Mouse (Mus musculus) cerebellum, postnatal 4 days (tissue): ENCODE measurements around the gene Lgals4.

Experiments used
- DNase-seq, 2 experiments: peaks; one replicate each; pipeline ENCODE4 v3.0.0; 2022; ENCODE audit warnings: low spot score in 2 of 2, mixed read lengths in 1 of 2

Gene Lgals4

GRCm38 (mm10) chr7:28833723-28834347, at the start of gene Lgals4:
Lgals4 (plus strand) TSS chr7:28833854.
- no peak for DNase-seq

DNA sequence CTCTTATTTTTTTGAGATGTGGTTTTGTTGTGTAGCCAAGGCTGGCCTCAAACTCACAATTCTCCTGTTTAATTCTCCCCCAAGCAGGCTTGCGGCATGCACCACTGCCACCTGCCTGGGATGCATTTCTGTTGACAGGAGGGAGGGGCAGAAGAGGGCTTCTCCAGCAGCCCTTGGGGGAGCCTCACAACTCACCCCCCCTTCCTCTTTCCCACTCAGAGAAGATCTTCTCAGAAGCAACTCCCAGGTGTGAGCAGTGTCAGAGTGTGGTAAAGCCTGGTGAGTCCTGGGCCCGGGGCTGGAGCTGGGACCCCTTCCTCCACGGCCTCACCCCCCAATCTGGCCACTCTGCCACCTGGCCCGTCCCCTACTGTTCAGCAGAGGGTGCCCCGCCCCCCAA, 48.5 kb upstream of the Lgals4 start:
- DNase-seq = no peak

GRCm38 (mm10) chr7:28787884-28788283, 45.8 kb upstream of the Lgals4 start:
- no peak for DNase-seq

GRCm38 (mm10) chr7:28788307-28789195, 45.1 kb upstream of the Lgals4 start, which contains the start of gene Rinl:
Rinl (plus strand) TSS chr7:28788969.
- no peak for DNase-seq

GRCm38 (mm10) chr7:28789235-28789634, 44.4 kb upstream of the Lgals4 start:
- no peak for DNase-seq

DNA sequence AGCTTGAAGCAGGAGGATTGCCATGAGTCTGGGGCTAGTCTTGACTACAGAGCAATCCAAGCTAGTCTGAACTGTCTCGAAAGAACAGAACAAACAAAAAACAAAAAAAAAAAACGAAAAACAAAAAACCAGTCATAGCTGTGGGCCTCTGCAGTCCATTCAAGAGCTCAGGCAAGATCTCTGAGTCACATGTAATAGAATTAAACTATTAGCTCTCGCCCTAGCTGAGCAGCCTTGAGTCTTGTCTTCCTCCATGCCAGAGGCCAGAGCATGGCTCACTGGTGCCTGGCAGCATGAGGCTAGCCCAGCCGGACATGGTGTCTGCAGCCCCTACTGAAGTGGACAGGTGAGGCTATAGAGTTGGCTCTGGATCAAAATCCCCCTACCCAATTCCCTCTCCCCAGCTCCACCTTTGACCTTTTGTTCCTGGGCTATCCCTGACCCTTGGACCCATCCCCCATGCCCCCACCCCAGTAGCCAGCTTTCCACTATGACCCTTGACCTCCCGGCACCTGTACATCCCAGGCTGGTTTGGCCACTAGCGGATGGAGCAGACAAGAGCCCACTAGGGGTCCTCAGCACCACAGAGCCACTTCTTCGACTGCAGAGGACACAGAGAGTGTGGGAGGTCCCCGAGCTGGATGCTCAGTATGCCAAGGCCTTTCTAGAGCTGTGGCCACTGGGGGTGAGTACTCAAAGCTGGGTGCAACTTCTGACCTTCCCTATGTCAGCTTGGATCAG, 43.4 kb upstream of the Lgals4 start:
- no peak for DNase-seq

- no peak for DNase-seq
Observed at GRCm38 (mm10) chr7:28791706-28792105, 41.9 kb upstream of the Lgals4 start.

- no peak for DNase-seq
Observed at GRCm38 (mm10) chr7:28792391-28793185, 41.1 kb upstream of the Lgals4 start.

DNA sequence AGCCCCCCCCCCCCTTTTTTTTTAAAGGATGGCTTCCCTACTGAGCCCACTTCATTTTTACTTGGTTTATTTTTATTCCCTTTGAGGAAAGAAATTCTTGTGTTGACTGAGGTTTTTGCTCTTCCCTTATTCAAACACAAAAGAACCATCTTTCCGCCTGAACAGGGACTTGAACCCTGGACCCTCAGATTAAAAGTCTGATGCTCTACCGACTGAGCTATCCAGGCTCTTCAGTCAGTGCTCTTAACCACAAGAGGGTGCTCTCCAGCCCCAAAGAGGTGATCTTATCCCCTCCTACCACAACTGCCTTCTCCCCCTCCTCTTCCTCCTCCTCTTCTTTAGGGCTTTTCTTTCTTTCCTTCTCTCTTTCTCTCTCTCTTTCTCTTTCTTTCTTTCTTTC, 39.8 kb upstream of the Lgals4 start:
- DNase-seq = no peak

GRCm38 (mm10) chr7:28794496-28794895, 39.2 kb upstream of the Lgals4 start:
- DNase-seq = no peak

GRCm38 (mm10) chr7:28795832-28796231, 37.8 kb upstream of the Lgals4 start:
- DNase-seq = no peak

GRCm38 (mm10) chr7:28796562-28796975, 37.1 kb upstream of the Lgals4 start:
- peak; percentile 60 to 81 for DNase-seq

- no peak for DNase-seq
Observed at GRCm38 (mm10) chr7:28799994-28800393, 33.7 kb upstream of the Lgals4 start.

DNA sequence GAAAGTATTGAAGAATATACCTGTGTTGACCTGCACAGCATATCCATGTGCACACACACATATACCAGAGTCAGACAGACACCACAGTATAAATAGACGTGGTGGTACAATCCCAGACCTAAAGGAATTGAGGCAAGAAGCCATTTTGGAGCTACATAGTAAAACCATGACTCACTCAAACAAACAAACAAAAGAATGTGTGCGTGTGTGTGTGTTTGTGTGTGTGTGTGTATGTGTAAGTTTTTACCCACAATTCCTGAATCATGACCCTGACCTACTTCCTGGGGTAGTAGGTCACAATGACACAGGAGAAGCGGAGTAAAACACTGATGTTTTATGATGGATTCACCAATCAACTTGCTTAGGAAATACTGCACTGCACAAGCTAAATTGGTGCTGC, 32.2 kb upstream of the Lgals4 start:
- DNase-seq = no peak

DNA sequence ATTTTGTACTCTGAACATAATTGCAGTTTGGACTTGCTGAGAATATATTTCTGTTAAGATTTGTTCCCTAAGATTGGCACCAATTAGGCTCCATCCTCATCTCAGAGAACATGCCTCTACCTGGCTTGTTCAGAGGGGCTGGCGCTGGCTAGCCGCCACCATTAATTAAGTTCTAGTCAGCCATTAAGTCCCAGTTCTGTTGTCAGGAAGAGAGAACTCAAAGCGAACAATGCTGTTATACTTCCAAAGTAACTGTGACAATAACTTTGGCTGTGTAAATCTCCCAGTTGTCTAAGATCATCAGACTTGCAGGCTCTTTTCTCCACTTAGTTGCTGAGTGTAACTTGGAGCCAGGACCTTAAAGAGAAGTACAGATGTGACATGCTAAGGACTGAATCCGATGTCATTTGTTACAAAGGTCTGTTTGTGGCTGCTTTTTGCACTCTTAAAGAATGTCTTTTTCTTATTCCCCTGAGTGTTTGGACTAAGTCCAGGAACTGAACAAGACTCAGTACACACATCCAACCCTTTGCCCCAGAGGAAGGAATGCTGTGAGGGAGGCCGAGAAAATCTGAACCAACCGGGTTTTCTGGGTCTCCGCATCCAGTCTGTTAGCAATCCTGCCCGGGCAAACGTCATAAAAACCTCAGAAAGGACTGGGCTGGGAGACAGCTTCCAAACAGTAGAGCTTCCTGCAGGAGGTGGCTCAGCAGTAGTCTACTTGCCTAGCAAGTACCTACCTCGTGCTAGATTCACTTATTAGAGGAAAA, 31.6 kb upstream of the Lgals4 start:
- no peak for DNase-seq

DNA sequence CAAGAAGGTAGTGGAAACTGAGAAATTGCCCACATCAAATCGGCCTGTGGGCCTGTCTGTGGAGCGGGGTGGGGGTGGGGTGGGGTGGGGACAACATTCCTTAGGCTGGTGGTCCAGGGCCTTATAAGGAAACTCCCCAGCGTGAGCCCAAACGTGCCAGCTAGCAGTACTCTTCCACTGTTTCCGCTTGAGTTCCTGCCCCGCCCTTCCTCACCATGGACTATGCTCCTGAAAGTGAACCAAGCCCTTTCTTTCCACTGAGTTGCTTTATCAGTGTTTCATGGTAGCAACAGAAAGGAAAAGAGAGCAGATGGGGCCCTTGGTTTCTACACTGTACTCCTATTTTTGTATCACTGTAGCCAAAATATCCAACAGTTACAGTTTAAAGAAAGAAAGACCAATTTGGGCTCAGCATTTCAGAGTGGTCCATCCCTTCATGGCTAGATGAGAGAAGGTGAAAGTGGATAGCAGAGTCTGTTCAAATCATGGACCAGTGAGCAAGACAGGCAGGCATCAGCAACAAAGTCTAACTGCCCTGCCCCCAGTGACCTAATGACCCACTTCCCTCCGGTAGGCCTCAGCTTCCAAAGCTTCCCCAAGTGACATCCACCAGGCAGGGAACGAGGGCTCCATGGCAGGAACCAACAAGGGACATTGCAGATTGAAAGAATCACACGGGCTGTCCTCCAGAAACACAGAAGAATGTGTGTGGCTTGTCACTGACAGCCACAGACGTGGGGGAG, 30.6 kb upstream of the Lgals4 start:
- no peak for DNase-seq

DNA sequence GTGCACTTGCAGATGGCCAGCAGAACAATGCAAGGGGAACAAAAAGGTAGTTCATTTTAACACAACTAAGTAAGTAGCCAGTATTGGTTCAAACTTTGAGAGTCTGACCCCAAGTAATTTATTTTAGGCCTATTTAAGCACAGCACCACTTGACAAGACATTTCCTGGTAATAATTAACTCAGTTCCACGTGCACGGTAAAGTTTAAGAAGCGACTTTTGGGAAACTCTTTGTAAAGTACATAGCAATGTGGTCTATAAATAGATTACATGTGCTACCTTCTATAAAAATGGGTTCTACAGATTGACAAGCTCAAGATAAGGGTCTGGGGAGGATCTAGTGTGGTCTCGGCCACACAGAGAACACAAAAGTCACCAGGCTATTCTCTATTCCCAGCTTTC, 29.9 kb upstream of the Lgals4 start:
- no peak for DNase-seq

GRCm38 (mm10) chr7:28806869-28807268, 26.8 kb upstream of the Lgals4 start:
- DNase-seq = no peak

DNA sequence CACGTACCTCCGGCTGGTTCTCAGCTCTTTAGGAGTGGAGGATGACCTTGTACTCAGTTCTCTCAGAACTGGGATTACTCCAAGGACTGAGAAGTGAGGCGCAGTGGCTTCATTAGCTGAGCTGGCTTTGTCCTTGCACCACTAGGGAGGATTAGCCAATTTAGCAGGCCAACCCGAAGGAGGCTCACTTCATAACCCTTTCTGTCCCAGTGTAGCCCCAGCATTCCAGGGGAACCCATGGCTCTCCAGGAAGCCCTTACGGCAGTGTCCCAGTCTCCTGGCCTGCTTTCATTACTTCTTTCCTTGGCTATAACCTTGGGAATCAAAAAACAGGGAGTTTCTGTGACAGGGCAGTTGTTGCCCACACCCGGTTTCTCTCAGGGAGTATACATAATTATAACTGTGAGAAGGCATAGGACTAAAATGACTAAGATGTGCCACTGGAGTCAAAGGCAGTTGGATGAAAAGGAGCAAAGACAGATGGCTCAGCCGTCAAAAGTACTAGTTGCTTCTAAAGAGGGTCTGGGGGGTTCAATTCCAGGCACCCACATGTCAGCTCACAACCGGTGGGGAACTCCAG, 25.9 kb upstream of the Lgals4 start:
- no peak for DNase-seq
